Mouse (Mus musculus) liver, adult 2 months (tissue): ENCODE results near the gene Snx25. TPM values are rescaled to one million over a fixed set of nuclear protein-coding genes. Genes with fewer than 3 reads are reported as not detected.

Source experiments
- DNase-seq: peaks from one replicate; pipeline ENCODE4 v3.0.0-alpha.2; 2011; ENCODE audit warnings: low read depth, low spot score; ENCODE audit errors: extremely low read depth
- H3K27ac ChIP-seq: fragments of 200-500 bp; replicated peaks from 2 replicates; pipeline ENCODE4 v1.5.1; 2012; ENCODE audit warnings: low read depth, mild to moderate bottlenecking, control low read depth, inconsistent platforms, low read length; ENCODE audit not compliant: insufficient read depth
- H3K27me3 ChIP-seq: fragments of 200-500 bp; 2 replicates; pipeline ENCODE4 v1.6.1; 2012; ENCODE audit warnings: mild to moderate bottlenecking, moderate library complexity, low read length, inconsistent platforms; ENCODE audit not compliant: control insufficient read depth, insufficient read depth
- H3K36me3 ChIP-seq: fragments of 200-500 bp; 2 replicates; pipeline ENCODE4 v1.6.1; 2012; ENCODE audit warnings: low read length, inconsistent platforms; ENCODE audit not compliant: control insufficient read depth, insufficient read depth
- H3K4me1 ChIP-seq: fragments of 200-500 bp; 2 replicates; pipeline ENCODE4 v1.6.1; 2011; ENCODE audit warnings: low read length; ENCODE audit not compliant: control insufficient read depth, insufficient read depth
- H3K4me3 ChIP-seq: fragments of 200-500 bp; 2 replicates; pipeline ENCODE4 v1.5.1; 2011; ENCODE audit warnings: low read depth, mild to moderate bottlenecking, control low read depth, low read length, moderate library complexity; ENCODE audit not compliant: insufficient read depth
- H3K79me2 ChIP-seq: fragments of 200-500 bp; 2 replicates; pipeline ENCODE4 v1.6.1; 2012; ENCODE audit warnings: inconsistent platforms, mild to moderate bottlenecking, low read length, moderate library complexity; ENCODE audit not compliant: control insufficient read depth, insufficient read depth
- H3K9ac ChIP-seq: fragments of 200-500 bp; 2 replicates; pipeline ENCODE4 v1.6.1; 2012; ENCODE audit warnings: low read depth, mild to moderate bottlenecking, control low read depth, inconsistent platforms, low read length
- CTCF ChIP-seq: fragments of 200-500 bp; IDR thresholded peaks from 2 replicates; pipeline ENCODE4 v1.5.1; 2011; ENCODE audit warnings: low read depth, low read length, control low read depth
- POLR2A ChIP-seq: fragments of 200-500 bp; IDR thresholded peaks from 2 replicates; pipeline ENCODE4 v1.6.1; 2011; ENCODE audit warnings: low read length, control low read depth; ENCODE audit not compliant: insufficient read depth; ENCODE audit errors: extremely low read depth
- WGBS: fragments of 180-500 bp; shearing (Covaris S2); methylation state at CpG from one replicate; pipeline ENCODE4 v1.1.7; 2018; 5-methylcytosine and 5-hydroxymethylcytosine counted together
- polyA plus RNA-seq: library from polyadenylated mRNA; depleted of rRNA; stranded (reverse); fragments of >200 nt; gene quantifications from 2 replicates; pipeline ENCODE4 v1.2.3, GENCODE M21; 2012; rRNA removed
- total RNA-seq: library from RNA; depleted of rRNA; stranded (reverse); fragments of >200 nt; gene quantifications from 2 replicates; pipeline ENCODE4 v1.2.3, GENCODE M21; 2014; rRNA removed

Gene Snx25
- total and polyA plus RNA-seq, 2 experiments: 3.0 to 10.7 TPM

DNA sequence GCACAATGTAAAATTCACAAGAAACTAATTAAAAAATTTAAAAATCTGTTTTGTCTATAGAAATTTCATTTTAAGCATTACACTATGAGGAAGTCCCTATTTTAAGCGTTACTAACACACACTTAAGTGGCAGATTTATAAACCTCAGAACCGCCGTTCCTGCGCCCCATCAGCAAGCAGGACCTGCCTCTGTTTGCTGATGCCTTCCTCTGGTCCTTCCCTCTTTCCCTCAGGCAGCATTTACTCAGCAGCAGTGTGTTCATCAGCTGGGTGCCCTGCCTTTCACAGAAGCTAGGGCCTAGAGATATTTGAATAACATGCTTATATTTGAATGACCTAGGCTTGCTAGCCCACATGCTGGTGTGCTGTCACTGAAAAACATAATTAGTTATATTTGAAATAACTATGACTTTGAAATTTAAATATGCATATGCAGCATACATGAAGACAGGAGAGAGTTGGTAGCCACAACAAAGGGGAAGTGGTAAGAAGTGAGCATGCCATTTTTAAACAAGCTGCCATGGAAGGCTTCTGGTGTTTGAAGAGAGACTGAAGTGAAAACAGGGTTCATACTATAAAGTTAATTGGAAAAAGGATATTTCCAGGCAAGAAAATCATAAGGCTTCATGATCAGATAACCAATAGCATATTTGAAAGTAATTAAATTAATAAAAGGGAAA is 161.2 kb downstream of the Snx25 start:
- Histone ChIP-seq H3K79me2 (no peaks in the 10 kb centered on the region), H3K4me3 (no peak overlapping the region), H3K27ac (no peak overlapping the region), H3K4me1 (no peaks in the 10 kb centered on the region), H3K9ac (no peak overlapping the region), H3K36me3 (peaks cover 31% of the 10 kb centered on the region), H3K27me3 (no peaks in the 10 kb centered on the region)
- no peak for DNase-seq
- TF ChIP-seq CTCF (no peak), POLR2A (no peak)
- WGBS: 96% methylated on average over 4 of the region's 4 CpGs

DNA sequence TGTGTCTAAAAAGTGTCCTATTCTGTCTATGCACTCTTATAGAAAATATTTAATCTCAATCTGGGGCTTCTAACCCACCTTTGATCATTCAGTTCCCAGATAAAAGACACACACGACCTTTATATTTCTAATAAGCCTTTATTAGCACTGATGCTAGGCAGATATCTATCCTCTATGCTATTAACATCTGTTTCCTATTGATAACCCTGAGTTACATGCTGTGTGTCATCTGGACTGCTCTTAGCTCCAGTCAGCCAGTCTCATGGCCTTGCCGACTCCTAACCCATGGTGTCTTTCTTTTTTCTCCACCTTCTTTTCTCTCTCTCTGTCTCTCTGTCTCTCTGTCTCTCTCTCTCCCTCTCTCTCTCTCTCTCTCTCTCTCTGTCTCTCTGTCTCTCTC is 163.8 kb downstream of the Snx25 start:
- H3K27ac ChIP-seq: no peak overlapping the region
- H3K4me1 ChIP-seq: no peaks in the 10 kb centered on the region
- WGBS: 71% methylated on average over 2 of the region's 2 CpGs
- H3K4me3 ChIP-seq: no peak overlapping the region
- no peak overlapping the region for H3K9ac ChIP-seq
- H3K79me2 ChIP-seq: no peaks in the 10 kb centered on the region
- DNase-seq: no peak
- peaks cover 38% of the 10 kb centered on the region for H3K36me3 ChIP-seq
- TF ChIP-seq POLR2A (no peak), CTCF (no peak)
- no peaks in the 10 kb centered on the region for H3K27me3 ChIP-seq

- 59% methylated on average over 3 of the region's 3 CpGs for WGBS
- Histone ChIP-seq H3K27ac (no peak overlapping the region), H3K27me3 (no peaks in the 10 kb centered on the region), H3K79me2 (no peaks in the 10 kb centered on the region), H3K36me3 (peaks cover 46% of the 10 kb centered on the region), H3K4me1 (no peaks in the 10 kb centered on the region), H3K4me3 (no peak overlapping the region), H3K9ac (no peak overlapping the region)
- DNase-seq: no peak
- no peak for TF ChIP-seq CTCF
These were observed 165.3 kb downstream of the Snx25 start for GRCm38 (mm10) chr8:45986665-45987064.

Other genes with a start within 250 kb of the Snx25 start
- not detected in 2 replicates for gene Ccdc110, start 217.5 kb downstream of the Snx25 start, total RNA-seq
- not detected in 2 replicates for gene Ccdc110, start 217.5 kb downstream of the Snx25 start, polyA plus RNA-seq
- gene 1700029J07Rik, start 176.9 kb downstream of the Snx25 start, total RNA-seq: 0.60 and 0.65 TPM in 2 replicates
- 0.13 and 0.15 TPM in 2 replicates for gene 1700029J07Rik, start 176.9 kb downstream of the Snx25 start, polyA plus RNA-seq
- gene Ufsp2, start 176.6 kb downstream of the Snx25 start, total RNA-seq: 53.8 and 68.0 TPM in 2 replicates
- gene Ufsp2, start 176.6 kb downstream of the Snx25 start, polyA plus RNA-seq: 16.9 and 18.6 TPM in 2 replicates
- 0.40 and 0.65 TPM in 2 replicates for gene Lrp2bp, start 152.9 kb downstream of the Snx25 start, total RNA-seq
- gene Lrp2bp, start 152.9 kb downstream of the Snx25 start, polyA plus RNA-seq: 0.32 and 0.73 TPM in 2 replicates
- gene Ankrd37, start 146.5 kb downstream of the Snx25 start, total RNA-seq: 0.65 and 2.0 TPM in 2 replicates
- gene Ankrd37, start 146.5 kb downstream of the Snx25 start, polyA plus RNA-seq: 0.49 and 2.4 TPM in 2 replicates
- 8.7 and 10.1 TPM in 2 replicates for gene Cfap97, start 388 bp downstream of the Snx25 start, total RNA-seq
- 3.0 and 3.4 TPM in 2 replicates for gene Cfap97, start 388 bp downstream of the Snx25 start, polyA plus RNA-seq
- 13.4 TPM in 2 replicates for gene Slc25a4, start 59.1 kb upstream of the Snx25 start, total RNA-seq
- gene Slc25a4, start 59.1 kb upstream of the Snx25 start, polyA plus RNA-seq: 5.0 and 7.4 TPM in 2 replicates
- not detected in 2 replicates for gene Helt, start 142.5 kb upstream of the Snx25 start, total RNA-seq
- not detected in 2 replicates for gene Helt, start 142.5 kb upstream of the Snx25 start, polyA plus RNA-seq